Mouse (Mus musculus) kidney, adult 2 months (tissue): Measurements from ENCODE around the gene Zfp94. TPM values are rescaled to one million over a fixed set of nuclear protein-coding genes. Genes with fewer than 3 reads are reported as not detected.

Experiments
- DNase-seq: peaks from one replicate; pipeline ENCODE4 v3.0.0; 2021
- H3K27ac ChIP-seq: fragments of 200-500 bp; 2 replicates; pipeline ENCODE4 v1.5.1; 2012; ENCODE audit warnings: low read depth, low read length, control low read depth, inconsistent platforms; ENCODE audit not compliant: insufficient read depth
- H3K27me3 ChIP-seq: fragments of 200-500 bp; replicated peaks from 2 replicates; pipeline ENCODE4 v1.6.1; 2012; ENCODE audit warnings: mild to moderate bottlenecking, moderate library complexity, low read length, inconsistent platforms; ENCODE audit not compliant: control insufficient read depth, insufficient read depth
- H3K36me3 ChIP-seq: fragments of 200-500 bp; 2 replicates; pipeline ENCODE4 v1.6.1; 2012; ENCODE audit warnings: mild to moderate bottlenecking, moderate library complexity, low read length, inconsistent platforms; ENCODE audit not compliant: control insufficient read depth, insufficient read depth
- H3K4me1 ChIP-seq: fragments of 200-500 bp; 2 replicates; pipeline ENCODE4 v1.6.1; 2011; ENCODE audit warnings: low read length; ENCODE audit not compliant: control insufficient read depth, insufficient read depth
- H3K4me3 ChIP-seq: fragments of 200-500 bp; 2 replicates; pipeline ENCODE4 v1.5.1; 2011; ENCODE audit warnings: mild to moderate bottlenecking, low read depth, low read length, control low read depth; ENCODE audit not compliant: insufficient read depth
- CTCF ChIP-seq: fragments of 200-500 bp; conservative IDR thresholded peaks from 2 replicates; pipeline ENCODE4 v1.5.1; 2011; ENCODE audit warnings: low read depth, mild to moderate bottlenecking, control low read depth, low read length, moderate library complexity, mixed read lengths; ENCODE audit not compliant: insufficient read depth, insufficient read length
- POLR2A ChIP-seq: fragments of 200-500 bp; IDR thresholded peaks from one replicate; pipeline ENCODE4 v1.6.1; 2011; ENCODE audit warnings: low read depth, low read length, control low read depth
- WGBS: fragments of 180-500 bp; shearing (Covaris S2); methylation state at CpG from one replicate; pipeline ENCODE4 v1.1.7; 2018; 5-methylcytosine and 5-hydroxymethylcytosine counted together
- polyA plus RNA-seq: library from polyadenylated mRNA; depleted of rRNA; stranded (reverse); fragments of >200 nt; gene quantifications from 2 replicates; pipeline ENCODE4 v1.2.3, GENCODE M21; 2012

The Zfp94 gene
- polyA plus RNA-seq, 1 experiment: 10.5 TPM

- 21% methylated on average over 6 of the region's 6 CpGs for WGBS
- Histone ChIP-seq H3K4me3 (no peak overlapping the region), H3K4me1 (peaks cover 6% of the 10 kb centered on the region; the same call in 1 of the 2 replicates), H3K27ac (no peak overlapping the region), H3K27me3 (no peaks in the 10 kb centered on the region), H3K36me3 (no peaks in the 10 kb centered on the region)
- no peak for DNase-seq
- TF ChIP-seq POLR2A (no peak), CTCF (no peak)
Measured at GRCm38 (mm10) chr7:24318942-24319341, 2.5 kb upstream of the Zfp94 start.

GRCm38 (mm10) chr7:24315726-24316566 lies 520 bp downstream of the Zfp94 start:
- WGBS: 14% methylated on average over 29 of the region's 29 CpGs
- peaks cover 6% of the 10 kb centered on the region; the same call in 1 of the 2 replicates for H3K4me1 ChIP-seq
- H3K27ac ChIP-seq: no peak overlapping the region; the same call in 1 of the 2 replicates
- TF ChIP-seq POLR2A (no peak), CTCF (no peak)
- peak; percentile 59 for DNase-seq
- H3K27me3 ChIP-seq: no peaks in the 10 kb centered on the region
- H3K36me3 ChIP-seq: no peaks in the 10 kb centered on the region
- peak overlapping the region; percentile 65 for H3K4me3 ChIP-seq

- no peak for TF ChIP-seq CTCF
- TF ChIP-seq POLR2A: no peak
- Histone ChIP-seq H3K4me1 (peaks cover 3% of the 10 kb centered on the region; the same call in 1 of the 2 replicates), H3K4me3 (0 out of 2 replicates have a peak within 1 kb of the TSS, but pooled peaks have one; percentile 24), H3K36me3 (no peaks in the 10 kb centered on the region), H3K27me3 (no peaks in the 10 kb centered on the region), H3K27ac (no peak within 1 kb of the TSS)
- peak; percentile 57 for DNase-seq
- WGBS: 4% methylated on average over 13 of the region's 13 CpGs
Measured at GRCm38 (mm10) chr7:24300771-24301282, 15.6 kb downstream of the Zfp94 start, which contains the start of gene Zfp61. Gene Zfp61, minus strand, starts transcription at chr7:24301232.

GRCm38 (mm10) chr7:24299823-24300481 lies 16.5 kb downstream of the Zfp94 start:
- no peaks in the 10 kb centered on the region for H3K36me3 ChIP-seq
- DNase-seq: no peak
- peaks cover 3% of the 10 kb centered on the region; the same call in 1 of the 2 replicates for H3K4me1 ChIP-seq
- TF ChIP-seq CTCF (no peak), POLR2A (no peak)
- peak overlapping the region; percentile 41 for H3K4me3 ChIP-seq
- 8% methylated on average over 18 of the region's 18 CpGs for WGBS
- no peak overlapping the region for H3K27ac ChIP-seq
- no peaks in the 10 kb centered on the region for H3K27me3 ChIP-seq

GRCm38 (mm10) chr7:24298973-24299708 lies 17.3 kb downstream of the Zfp94 start:
- peak; percentile 76 for DNase-seq

GRCm38 (mm10) chr7:24298635-24298972 lies 17.9 kb downstream of the Zfp94 start:
- Histone ChIP-seq H3K4me3 (peak overlapping the region; percentile 81), H3K4me1 (peaks cover 3% of the 10 kb centered on the region; the same call in 1 of the 2 replicates), H3K27me3 (no peaks in the 10 kb centered on the region), H3K36me3 (0 out of 2 replicates have a peak, but pooled peaks cover 1% of the 10 kb centered on the region), H3K27ac (no peak overlapping the region)
- no peak for DNase-seq
- TF ChIP-seq POLR2A: no peak
- TF ChIP-seq CTCF: no peak
- 2% methylated on average over 11 of the region's 12 CpGs for WGBS

More at GRCm38 (mm10) chr7:24298973-24299708, 17.3 kb downstream of the Zfp94 start:
- H3K4me1 ChIP-seq: peaks cover 3% of the 10 kb centered on the region; the same call in 1 of the 2 replicates
- H3K4me3 ChIP-seq: peak overlapping the region; percentile 81
- no peaks in the 10 kb centered on the region for H3K36me3 ChIP-seq
- under 1% methylated on average over 46 of the region's 47 CpGs for WGBS
- H3K27ac ChIP-seq: peak overlapping the region; percentile 13; the same call in 1 of the 2 replicates
- no peaks in the 10 kb centered on the region for H3K27me3 ChIP-seq
- peak; percentile 52 for TF ChIP-seq CTCF
- no peak for TF ChIP-seq POLR2A
